Mouse (Mus musculus) thymus, postnatal 36 days (tissue): Measurements from ENCODE around the gene 6430628N08Rik.

Experiments used
- DNase-seq, 2 experiments: peaks; one replicate each; pipeline ENCODE4 v3.0.0; 2022; ENCODE audit warnings: mixed read lengths in 2 of 2

Gene 6430628N08Rik

GRCm38 (mm10) chr4:115941242-115941820 lies 50.9 kb downstream of the 6430628N08Rik start:
- DNase-seq: no peak

GRCm38 (mm10) chr4:115943669-115944314 lies 53.3 kb downstream of the 6430628N08Rik start:
- DNase-seq: no peak
